Mouse (Mus musculus) liver, embryonic 14.5 days (tissue): Measurements from ENCODE around the gene Cog4.

Experiments used
- CTCF ChIP-seq: IDR thresholded peaks from 2 replicates; pipeline ENCODE4 v1.5.1; 2016; ENCODE audit warnings: antibody characterized with exemption, low read depth, control low read depth
- EP300 ChIP-seq: IDR thresholded peaks from 2 replicates; pipeline ENCODE4 v1.6.1; 2016; ENCODE audit warnings: antibody characterized with exemption, low read depth

- TF ChIP-seq CTCF (no peak), EP300 (no peak)
Measured at GRCm38 (mm10) chr8:110818593-110818992, 27.8 kb upstream of the Cog4 start.
